In the genomic region with DNA sequence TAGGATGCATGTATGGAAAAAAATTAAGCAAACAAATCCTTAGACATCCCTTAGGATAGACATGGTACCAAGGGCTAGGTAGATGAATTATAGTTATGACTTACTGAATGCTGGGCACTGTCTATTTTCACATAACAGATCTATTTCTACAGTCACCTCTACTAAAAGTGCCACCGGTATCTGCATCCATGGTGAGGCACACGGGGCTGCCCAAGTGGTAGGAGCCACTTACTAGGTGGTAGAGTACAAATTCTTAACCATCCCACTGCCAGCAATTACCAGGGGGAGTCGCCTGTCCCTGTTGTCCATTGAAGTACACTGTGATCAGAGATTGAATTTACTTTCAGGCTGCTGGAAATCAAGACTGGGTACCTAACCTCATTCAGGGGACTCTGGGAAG, we compare ENCODE assay signal across 12 mouse cellular contexts. TPM values are rescaled to one million over a fixed set of nuclear protein-coding genes. Genes with fewer than 3 reads are reported as not detected.
DNase-seq lines count a peak whose midpoint lies in the region; ATAC-seq and TF ChIP-seq lines count a peak whose summit lies in the region.
"Had no signal": no experiment of that assay in that cellular context is flagged by ENCODE, and none has a peak within 500 bp of the region (broad histone marks: within the 10 kb centered on the region; RNA-seq: fewer than 3 reads in every experiment).

No protein-coding gene starts in this region.

- 75% methylated on average over 3 of the region's 3 CpGs for WGBS in heart, embryonic 14.5 days
- 66% methylated on average over 3 of the region's 3 CpGs for WGBS in lung, embryonic 16.5 days
- WGBS in embryonic facial prominence, embryonic 15.5 days, result 75% methylated on average over 3 of the region's 3 CpGs
- 85% methylated on average over 3 of the region's 3 CpGs for whole genome bisulfite sequencing in forebrain, embryonic 12.5 days

- H3K4me2 ChIP-seq in heart, embryonic 14.5 days (ENCODE audit: low read length), result peak overlapping the region; percentile 82
- H3K4me2 ChIP-seq in lung, embryonic 16.5 days (ENCODE audit: low read depth, low read length), result peak overlapping the region; percentile 68
- peak overlapping the region; percentile 57 for H3K4me2 ChIP-seq in embryonic facial prominence, embryonic 15.5 days (replicated peaks)
- H3K4me2 ChIP-seq in myocyte (ENCODE audit: low read depth), result peak overlapping the region; percentile 36
- no peak overlapping the region for H3K4me2 ChIP-seq in forebrain, embryonic 12.5 days

- H3K36me3 ChIP-seq in heart, embryonic 14.5 days (ENCODE audit: control insufficient read depth, insufficient read depth, low read length), result peaks cover 9% of the 10 kb centered on the region
- peaks cover 5% of the 10 kb centered on the region; the same call in 1 of the 2 replicates for H3K36me3 ChIP-seq in lung, embryonic 16.5 days (ENCODE audit: control insufficient read depth, insufficient read depth, low read length)
- H3K36me3 ChIP-seq in embryonic facial prominence, embryonic 15.5 days, result 0 out of 2 replicates have a peak, but pooled peaks cover 4% of the 10 kb centered on the region
- H3K36me3 ChIP-seq in myocyte (ENCODE audit: control insufficient read depth, insufficient read depth), result peaks cover 2% of the 10 kb centered on the region
- H3K36me3 ChIP-seq in forebrain, embryonic 12.5 days (replicated peaks), result no peaks in the 10 kb centered on the region

- no peak for ATAC-seq in heart, embryonic 14.5 days (ENCODE audit: insufficient number of reproducible peaks, insufficient read depth, low FRiP score, low read depth)
- ATAC-seq in lung, embryonic 16.5 days (ENCODE audit: low read depth), result no peak
- ATAC-seq in embryonic facial prominence, embryonic 15.5 days (ENCODE audit: insufficient number of reproducible peaks, low FRiP score, low TSS enrichment, low read depth), result no peak
- ATAC-seq in forebrain, embryonic 12.5 days (ENCODE audit: low FRiP score), result no peak

- peak overlapping the region; percentile 25; the same call in 1 of the 2 replicates for H3K9ac ChIP-seq in heart, embryonic 14.5 days (ENCODE audit: low read length)
- peak overlapping the region; percentile 14; the same call in 1 of the 2 replicates for H3K9ac ChIP-seq in lung, embryonic 16.5 days (ENCODE audit: low read length)
- H3K9ac ChIP-seq in embryonic facial prominence, embryonic 15.5 days, result no peak overlapping the region
- no peak overlapping the region for H3K9ac ChIP-seq in forebrain, embryonic 12.5 days

- H3K9me3 ChIP-seq in heart, embryonic 14.5 days (ENCODE audit: control insufficient read depth, low read length), result no peaks in the 10 kb centered on the region
- H3K9me3 ChIP-seq in lung, embryonic 16.5 days (ENCODE audit: control insufficient read depth, low read length), result no peaks in the 10 kb centered on the region
- H3K9me3 ChIP-seq in embryonic facial prominence, embryonic 15.5 days (replicated peaks), result no peaks in the 10 kb centered on the region
- H3K9me3 ChIP-seq in forebrain, embryonic 12.5 days, result no peaks in the 10 kb centered on the region
- H3K9me3 ChIP-seq: midbrain, embryonic 12.5 days had no signal

- no peak overlapping the region; a peak in 1 of 4 replicates for H3K4me3 ChIP-seq in heart, embryonic 14.5 days (ENCODE audit: control insufficient read depth in 1 of 2, insufficient read depth in 1 of 2, low read depth in 1 of 2, low read length in 2 of 2)
- H3K4me3 ChIP-seq in lung, embryonic 16.5 days (ENCODE audit: low read length), result peak overlapping the region; percentile 9; the same call in 1 of the 2 replicates
- no peak overlapping the region for H3K4me3 ChIP-seq in embryonic facial prominence, embryonic 15.5 days (replicated peaks)
- peak overlapping the region; percentile 44 for H3K4me3 ChIP-seq in myocyte
- no peak overlapping the region for H3K4me3 ChIP-seq in forebrain, embryonic 12.5 days (replicated peaks)

- H3ac ChIP-seq in myocyte (ENCODE audit: control insufficient read depth, insufficient read length), result no peak overlapping the region

- H3K4me1 ChIP-seq in heart, embryonic 14.5 days (ENCODE audit: control insufficient read depth in 2 of 2, insufficient read depth in 2 of 2, low read length in 2 of 2), result peaks cover 5 to 27% of the 10 kb centered on the region in 2 experiments; a peak in 3 of 4 replicates
- peaks cover 16% of the 10 kb centered on the region for H3K4me1 ChIP-seq in lung, embryonic 16.5 days (replicated peaks; ENCODE audit: control insufficient read depth, insufficient read depth, low read length)
- peaks cover 25% of the 10 kb centered on the region; the same call in 1 of the 2 replicates for H3K4me1 ChIP-seq in embryonic facial prominence, embryonic 15.5 days
- peaks cover 16% of the 10 kb centered on the region for H3K4me1 ChIP-seq in forebrain, embryonic 12.5 days

- intact Hi-C loops in heart, postnatal 36 days (cut with DNase I), result loop anchor here (5.0 kb wide), 1 partner anchor 719 kb away; a partner anchor contains a TSS
- intact Hi-C loops in left cerebral cortex, postnatal 4 days (cut with DNase I), result no loop called here

- no peak for DNase-seq in heart, postnatal 36 days
- no peak for DNase-seq in lung, postnatal 10 days
- no peak for DNase-seq in left cerebral cortex, postnatal 4 days
- DNase-seq: gastrocnemius, postnatal 36 days; kidney, adult 11 months had no signal

- TF ChIP-seq POLR2A in myocyte (IDR thresholded peaks at IDR 0.05; ENCODE audit: insufficient read length, low read depth), result no peak

- peaks cover 12% of the 10 kb centered on the region for H3K79me2 ChIP-seq in myocyte (ENCODE audit: control insufficient read depth, insufficient read depth)

- H3K27ac ChIP-seq in heart, embryonic 14.5 days (replicated peaks in 1 of 2; ENCODE audit: control insufficient read depth in 1 of 2, insufficient read depth in 1 of 2, low read depth in 2 of 2, low read length in 2 of 2), result no peak overlapping the region
- no peak overlapping the region for H3K27ac ChIP-seq in lung, embryonic 16.5 days (ENCODE audit: low read length)
- H3K27ac ChIP-seq in embryonic facial prominence, embryonic 15.5 days (replicated peaks), result no peak overlapping the region
- H3K27ac ChIP-seq in forebrain, embryonic 12.5 days, result no peak overlapping the region
- H3K27ac ChIP-seq: midbrain, embryonic 12.5 days had no signal

- H3K27me3 ChIP-seq in heart, embryonic 14.5 days (ENCODE audit: control insufficient read depth, insufficient read depth, low read length), result no peaks in the 10 kb centered on the region
- no peaks in the 10 kb centered on the region for H3K27me3 ChIP-seq in lung, embryonic 16.5 days (ENCODE audit: control insufficient read depth, insufficient read depth, low read depth, low read length)
- H3K27me3 ChIP-seq in embryonic facial prominence, embryonic 15.5 days, result no peaks in the 10 kb centered on the region
- H3K27me3 ChIP-seq in myocyte (ENCODE audit: control insufficient read depth, insufficient read depth, insufficient read length), result no peaks in the 10 kb centered on the region
- no peaks in the 10 kb centered on the region for H3K27me3 ChIP-seq in forebrain, embryonic 12.5 days

TF ChIP-seq in myocyte, 11 proteins besides CTCF, POLR2A, EP300 and RAD21:
- TF ChIP-seq CEBPB (IDR thresholded peaks at IDR 0.05; ENCODE audit: insufficient read depth, poor library complexity, severe bottlenecking) (no peak), TCF12 (IDR thresholded peaks at IDR 0.05; ENCODE audit: insufficient read depth, poor library complexity, severe bottlenecking) (no peak), TCF3 (IDR thresholded peaks at IDR 0.05; ENCODE audit: insufficient read length, low read depth) (no peak), MYOG (IDR thresholded peaks at IDR 0.05; ENCODE audit: control insufficient read depth in 1 of 3, insufficient read depth in 1 of 3, insufficient read length in 2 of 3, low read depth in 2 of 3) (no peak), E2F4 (IDR thresholded peaks at IDR 0.05; ENCODE audit: insufficient read depth) (no peak)

RNA-seq across cellular contexts. Expression of a gene that starts 1.5 kb away (rescaled TPM):
- polyA plus RNA-seq in heart, embryonic 14.5 days (2014; fragmentation: Nextera tagmentation; extraction: Ambion mirVana), result 41.8 and 42.2 TPM in 2 replicates
- total RNA-seq in heart, postnatal 36 days (2021), result 10 to 100 TPM; 49.5 to 58.9 TPM
- 79.0 and 85.5 TPM in 2 replicates for polyA plus RNA-seq in lung, embryonic 16.5 days (2015; fragmentation: Nextera tagmentation; extraction: Ambion mirVana)
- 61.2 and 61.5 TPM in 2 replicates for polyA plus RNA-seq in embryonic facial prominence, embryonic 15.5 days (2015; fragmentation: Nextera tagmentation; extraction: Ambion mirVana)
- polyA plus RNA-seq in myocyte (2012; fragmentation: generic; extraction: Trizol), result 15.6 TPM
- polyA plus RNA-seq in forebrain, embryonic 12.5 days (2016; fragmentation: Nextera tagmentation; extraction: Ambion mirVana), result 18.7 and 20.5 TPM in 2 replicates
- 10 to 100 TPM; 12.4 to 12.5 TPM for total RNA-seq in left cerebral cortex, postnatal 4 days (2021)

RNA-seq across cellular contexts. Expression of a gene that starts 28.5 kb away (rescaled TPM):
- polyA plus RNA-seq in heart, embryonic 14.5 days (2014; fragmentation: Nextera tagmentation; extraction: Ambion mirVana), result 0.08 TPM in 1 of 2 replicates, not detected in the other
- not detected for total RNA-seq in heart, postnatal 36 days (2021)
- polyA plus RNA-seq in lung, embryonic 16.5 days (2015; fragmentation: Nextera tagmentation; extraction: Ambion mirVana), result not detected in 2 replicates
- polyA plus RNA-seq in embryonic facial prominence, embryonic 15.5 days (2015; fragmentation: Nextera tagmentation; extraction: Ambion mirVana), result 0.37 and 0.74 TPM in 2 replicates
- polyA plus RNA-seq in myocyte (2012; fragmentation: generic; extraction: Trizol), result not detected
- polyA plus RNA-seq in forebrain, embryonic 12.5 days (2016; fragmentation: Nextera tagmentation; extraction: Ambion mirVana), result not detected in 2 replicates
- total RNA-seq in left cerebral cortex, postnatal 4 days (2021), result not detected
- total RNA-seq: gastrocnemius, postnatal 36 days had no signal
- polyA plus RNA-seq: forebrain, embryonic 11.5 days; midbrain, embryonic 12.5 days had no signal

Comparison
In these comparisons a context has a peak if more than half of its experiments do, and no peak if none do; other contexts are left out.
1. H3K4me3 ChIP-seq: peak in lung, embryonic 16.5 days (single experiment) and myocyte (single experiment); none in heart, embryonic 14.5 days (0 of 2), embryonic facial prominence, embryonic 15.5 days (single experiment) and forebrain, embryonic 12.5 days (single experiment).
2. H3K9ac ChIP-seq: peak in heart, embryonic 14.5 days (single experiment) and lung, embryonic 16.5 days (single experiment); none in embryonic facial prominence, embryonic 15.5 days (single experiment) and forebrain, embryonic 12.5 days (single experiment).